Comparison of ENCODE assay signal across 8 mouse cellular contexts in the genomic region with DNA sequence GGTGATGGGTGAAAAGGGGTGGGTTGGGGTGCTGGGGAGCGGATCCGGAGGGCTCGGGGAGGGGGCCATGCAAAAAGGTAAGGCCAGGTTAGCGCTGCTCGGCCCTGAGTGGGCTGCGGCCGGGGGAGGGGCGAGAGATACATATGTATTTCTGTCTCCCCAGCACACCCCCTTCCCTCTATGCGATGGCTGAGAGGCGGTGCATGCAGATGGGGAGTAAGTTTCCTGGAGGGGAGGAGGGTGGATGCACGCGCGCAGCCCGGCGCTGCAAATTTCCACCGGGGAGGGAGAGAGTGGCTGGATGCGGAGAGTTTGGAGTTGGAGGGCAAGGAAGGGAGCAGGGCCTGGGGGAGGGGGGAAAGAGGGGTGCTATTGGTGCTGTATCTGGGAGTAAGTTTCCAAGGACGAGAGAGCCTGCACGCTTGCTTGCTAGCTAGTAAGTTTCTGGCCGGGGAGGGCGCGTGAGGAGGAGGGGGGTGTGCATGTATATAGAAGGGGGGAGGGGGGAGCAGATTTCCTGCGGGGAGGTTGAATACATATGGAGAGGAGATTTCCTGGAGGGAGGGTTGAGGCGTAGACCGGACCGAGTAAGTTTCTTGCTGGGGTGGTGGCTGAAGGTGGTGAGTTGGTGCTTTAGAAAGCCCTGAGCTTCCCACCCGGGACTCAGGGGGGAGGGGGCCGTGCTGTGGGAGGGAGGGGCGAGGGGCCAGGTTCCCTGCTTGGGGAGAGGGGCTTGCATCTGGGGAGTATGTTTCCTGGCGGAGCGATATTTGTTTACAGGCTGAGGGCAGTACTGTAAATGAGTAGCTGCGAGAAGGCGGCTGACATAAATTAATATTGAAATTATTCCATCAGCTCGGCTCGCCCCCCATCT.
DNase-seq lines count a peak whose midpoint lies in the region; ATAC-seq lines count a peak whose summit lies in the region.

No protein-coding gene starts in this region.

- H3K4me1 ChIP-seq in limb, embryonic 12.5 days (replicated peaks) = peaks cover 42% of the 10 kb centered on the region
- H3K4me1 ChIP-seq in midbrain, embryonic 15.5 days = peaks cover 53% of the 10 kb centered on the region
- H3K4me1 ChIP-seq in stomach, embryonic 15.5 days = peaks cover 33% of the 10 kb centered on the region

- H3K36me3 ChIP-seq in limb, embryonic 12.5 days = peaks cover 14% of the 10 kb centered on the region; the same call in 1 of the 2 replicates
- H3K36me3 ChIP-seq in midbrain, embryonic 15.5 days (replicated peaks) = no peaks in the 10 kb centered on the region
- H3K36me3 ChIP-seq in stomach, embryonic 15.5 days = no peaks in the 10 kb centered on the region

- H3K9ac ChIP-seq in limb, embryonic 12.5 days (replicated peaks) = peak overlapping the region; percentile 79
- peak overlapping the region; percentile 85 for H3K9ac ChIP-seq in midbrain, embryonic 15.5 days
- peak overlapping the region; percentile 41 for H3K9ac ChIP-seq in stomach, embryonic 15.5 days

- H3K27me3 ChIP-seq in limb, embryonic 12.5 days = no peaks in the 10 kb centered on the region
- H3K27me3 ChIP-seq in midbrain, embryonic 15.5 days (replicated peaks) = no peaks in the 10 kb centered on the region
- H3K27me3 ChIP-seq in stomach, embryonic 15.5 days (replicated peaks) = no peaks in the 10 kb centered on the region

- 1% methylated on average over 35 of the region's 35 CpGs for WGBS in limb, embryonic 12.5 days
- 1% methylated on average over 35 of the region's 35 CpGs for WGBS in midbrain, embryonic 15.5 days
- 1% methylated on average over 35 of the region's 35 CpGs for WGBS in stomach, embryonic 15.5 days

- H3K27ac ChIP-seq in limb, embryonic 12.5 days = peak overlapping the region; percentile 99
- H3K27ac ChIP-seq in midbrain, embryonic 15.5 days = peak overlapping the region; percentile 99
- H3K27ac ChIP-seq in stomach, embryonic 15.5 days = peak overlapping the region; percentile 97

- no peaks in the 10 kb centered on the region for H3K9me3 ChIP-seq in limb, embryonic 12.5 days
- no peaks in the 10 kb centered on the region for H3K9me3 ChIP-seq in midbrain, embryonic 15.5 days
- H3K9me3 ChIP-seq in stomach, embryonic 15.5 days = no peaks in the 10 kb centered on the region

- peak overlapping the region; percentile 69 for H3K4me3 ChIP-seq in limb, embryonic 12.5 days (replicated peaks)
- peak overlapping the region; percentile 54 for H3K4me3 ChIP-seq in midbrain, embryonic 15.5 days
- H3K4me3 ChIP-seq in stomach, embryonic 15.5 days (replicated peaks) = peak overlapping the region; percentile 56

- ATAC-seq in limb, embryonic 12.5 days (ENCODE audit: insufficient number of reproducible peaks, insufficient read depth, low FRiP score, low TSS enrichment, low read depth) = peak; percentile 86
- ATAC-seq in midbrain, embryonic 15.5 days (replicated peaks) = peak; percentile 79
- peak; percentile 70 for ATAC-seq in stomach, embryonic 15.5 days (ENCODE audit: insufficient read depth, low FRiP score, low read depth)

- peak overlapping the region; percentile 89 for H3K4me2 ChIP-seq in limb, embryonic 12.5 days
- H3K4me2 ChIP-seq in midbrain, embryonic 15.5 days = peak overlapping the region; percentile 79
- peak overlapping the region; percentile 79 for H3K4me2 ChIP-seq in stomach, embryonic 15.5 days

- DNase-seq in lung, adult 18-20 months = peak; percentile 47 to 48
- DNase-seq in lung, postnatal 25 days (ENCODE audit: low spot score) = no peak
- DNase-seq in embryo, embryonic 10.5 days (ENCODE audit: low spot score) = peak; percentile 81
- peak; percentile 39 to 66 for DNase-seq in gastrocnemius, postnatal 4 days (ENCODE audit: low spot score in 2 of 2)
- DNase-seq in kidney, adult 11 months = peak; percentile 53
